Mouse (Mus musculus): ENCODE measurements around the gene Fam126a. TPM values are rescaled to one million over a fixed set of nuclear protein-coding genes. Genes with fewer than 3 reads are reported as not detected.
A peak's percentile ranks its signal among the peaks of the same experiment; 100 is the strongest.

Fam126a gene
- total RNA-seq, 1 experiment from 2014 or later, result 98.2 TPM

DNA sequence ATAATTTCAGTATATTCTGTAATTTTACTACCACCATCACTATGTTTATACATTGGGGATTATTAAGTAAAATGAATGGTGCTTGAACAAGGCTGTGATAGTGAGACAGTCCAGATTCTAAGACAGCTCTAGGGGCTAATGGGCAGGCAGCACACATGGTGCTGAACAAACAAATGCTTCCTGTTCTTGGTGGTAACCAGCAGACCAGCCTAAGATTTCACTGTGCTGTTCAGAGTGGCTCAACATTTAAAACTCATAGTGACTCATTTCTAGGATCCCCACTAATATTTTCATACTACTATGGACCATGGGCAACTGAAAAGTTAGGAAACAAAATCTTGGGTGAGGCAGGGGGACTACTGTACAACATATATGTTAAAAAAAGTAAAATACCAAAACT is 10.1 kb upstream of the Fam126a start:
- DNase-seq, result no peak

DNA sequence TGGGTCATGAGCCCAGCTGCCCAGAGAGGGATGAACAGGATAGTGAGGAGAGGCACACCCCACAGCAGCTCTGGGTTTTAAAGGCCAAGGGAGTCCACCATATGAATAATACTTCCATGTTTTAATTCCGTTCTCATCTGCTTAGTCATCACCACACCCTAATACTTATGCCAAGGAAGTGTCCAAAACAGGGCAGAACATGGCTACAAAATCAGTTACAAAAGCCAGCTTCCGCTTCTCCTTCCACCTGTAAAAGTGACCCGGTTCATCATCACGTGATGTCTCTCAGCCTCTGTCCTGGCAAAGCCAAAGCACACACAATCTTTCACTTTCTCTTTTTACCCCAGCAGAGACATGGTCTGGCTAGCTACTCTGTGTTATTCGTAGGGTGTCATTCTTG is 8.9 kb upstream of the Fam126a start:
- DNase-seq, result no peak

DNA sequence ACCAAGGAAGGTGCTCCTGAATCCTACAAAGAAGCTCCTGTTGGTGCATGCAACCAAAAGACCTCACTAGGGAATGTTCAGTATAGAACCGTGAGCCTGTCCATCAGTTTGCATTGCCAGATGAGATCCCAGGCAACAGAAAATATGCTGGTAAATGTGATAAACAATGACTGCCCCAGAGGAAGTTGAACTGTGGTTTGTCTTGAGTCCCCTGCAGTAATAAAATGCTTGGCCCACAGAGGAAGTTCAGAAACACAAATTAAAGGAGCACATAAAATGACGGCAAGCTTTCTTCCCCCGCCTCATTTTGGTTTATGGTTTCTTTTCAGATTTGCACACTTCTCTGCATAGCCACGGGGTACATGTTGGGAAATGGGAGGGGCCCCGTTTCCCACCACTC is 8.3 kb upstream of the Fam126a start:
- DNase-seq, result no peak

DNA sequence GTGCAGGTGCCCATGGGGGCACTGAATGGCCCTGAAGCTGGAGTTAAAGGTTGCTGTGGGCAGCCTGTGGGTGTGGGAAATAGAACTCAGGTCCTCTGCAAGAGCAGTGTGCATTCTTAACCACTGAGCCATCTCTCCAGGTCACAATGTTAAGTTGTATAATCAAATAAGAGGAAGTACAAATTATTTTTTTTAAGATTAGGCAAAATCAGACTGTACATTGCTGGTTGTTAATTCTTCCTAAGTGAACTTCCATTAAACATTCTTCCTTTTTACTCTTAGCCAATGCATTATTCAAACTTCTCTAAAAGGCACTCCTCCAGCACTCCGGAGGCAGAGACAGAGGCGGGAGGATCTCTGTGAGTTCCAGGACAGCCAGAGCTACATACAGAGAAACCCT is 7.7 kb upstream of the Fam126a start:
- no peak for DNase-seq

DNA sequence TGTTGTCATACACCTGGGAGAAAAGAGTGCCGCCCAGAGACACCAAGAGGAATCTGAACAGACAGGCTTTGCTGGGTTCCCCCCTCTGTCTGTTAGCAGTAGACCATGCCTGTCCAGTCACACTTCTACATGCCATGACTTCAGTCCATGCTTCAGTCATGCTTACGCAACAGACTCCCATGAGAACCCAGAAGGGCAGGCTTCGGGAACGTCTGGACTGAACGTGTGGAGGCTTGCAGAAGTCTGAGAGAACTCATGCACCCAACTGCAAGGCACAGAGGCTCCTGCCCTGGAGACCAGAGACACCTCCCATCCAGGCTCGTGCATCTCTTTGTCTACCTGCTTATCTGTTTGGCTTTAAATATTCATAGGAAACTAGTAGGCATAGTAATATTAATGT is 6.2 kb upstream of the Fam126a start:
- DNase-seq, result no peak

DNA sequence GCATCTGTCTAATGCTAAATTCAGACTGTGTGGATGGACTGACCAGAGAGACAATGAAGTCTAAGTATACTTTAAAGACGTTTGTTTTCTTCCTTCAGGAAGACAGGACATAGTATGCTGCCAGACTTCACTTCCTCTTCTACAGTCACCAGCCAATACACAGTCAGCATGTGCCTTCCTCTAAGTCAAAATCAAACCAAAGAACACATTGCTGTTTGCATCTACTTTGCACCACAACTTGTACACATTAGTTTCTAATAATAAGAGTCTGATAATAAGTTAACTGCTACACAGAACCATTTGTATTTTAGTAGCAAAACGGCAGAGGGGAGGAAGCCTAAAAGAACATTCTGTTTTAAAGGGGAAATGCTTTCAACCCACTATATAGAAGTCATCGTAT is 4.5 kb upstream of the Fam126a start:
- no peak for DNase-seq

DNA sequence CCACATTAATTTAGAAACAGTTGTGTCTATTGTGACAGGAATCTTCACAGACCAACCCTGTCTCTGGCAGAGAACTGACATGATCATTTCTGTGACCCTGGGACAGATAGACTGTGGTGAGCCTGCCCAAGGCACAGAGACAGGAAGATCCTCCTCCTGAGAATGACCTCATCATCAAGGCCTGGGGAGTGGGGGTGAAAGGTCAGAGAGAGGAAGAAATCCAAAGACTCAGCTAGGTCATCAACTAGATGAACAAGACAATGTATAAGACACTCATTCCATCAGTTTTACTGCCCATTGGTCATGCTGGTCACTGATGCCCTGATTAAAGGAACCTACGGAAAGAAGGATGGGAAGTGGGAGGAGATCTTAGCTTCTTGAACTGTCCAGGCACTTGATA is 3.6 kb upstream of the Fam126a start:
- no peak for DNase-seq

DNA sequence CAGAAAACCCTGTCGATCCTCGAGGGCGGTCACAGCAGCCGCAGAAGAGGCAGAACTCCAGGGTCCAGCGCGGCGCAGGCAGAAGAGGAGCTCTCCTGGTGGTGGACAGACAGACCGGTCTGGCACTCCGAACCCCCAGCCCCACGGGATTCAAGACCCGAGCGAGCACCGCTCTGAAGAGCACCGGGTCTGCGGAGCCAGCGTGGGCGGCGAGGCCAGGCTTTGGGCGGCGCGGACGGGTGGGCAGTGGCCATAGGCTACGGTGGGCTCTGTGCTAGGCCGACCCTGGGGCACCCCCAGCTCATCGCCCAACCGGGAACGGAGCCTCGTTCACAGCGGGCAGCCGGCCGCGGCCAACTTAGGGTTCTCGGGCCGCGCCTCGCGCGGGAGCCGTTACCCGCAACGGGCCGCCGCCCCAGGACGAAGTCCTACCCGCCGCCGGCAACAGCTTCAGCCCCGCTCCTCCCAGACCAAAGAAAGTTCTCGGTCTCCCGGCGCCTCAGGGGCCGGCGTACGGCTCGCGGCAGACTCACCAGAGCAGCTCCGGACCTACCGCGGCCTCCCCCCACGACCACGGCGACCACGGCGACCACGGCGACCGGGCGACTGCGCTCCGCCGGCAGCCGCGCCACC is 428 bp downstream of the Fam126a start:
- DNase-seq, result peak; percentile 28

DNA sequence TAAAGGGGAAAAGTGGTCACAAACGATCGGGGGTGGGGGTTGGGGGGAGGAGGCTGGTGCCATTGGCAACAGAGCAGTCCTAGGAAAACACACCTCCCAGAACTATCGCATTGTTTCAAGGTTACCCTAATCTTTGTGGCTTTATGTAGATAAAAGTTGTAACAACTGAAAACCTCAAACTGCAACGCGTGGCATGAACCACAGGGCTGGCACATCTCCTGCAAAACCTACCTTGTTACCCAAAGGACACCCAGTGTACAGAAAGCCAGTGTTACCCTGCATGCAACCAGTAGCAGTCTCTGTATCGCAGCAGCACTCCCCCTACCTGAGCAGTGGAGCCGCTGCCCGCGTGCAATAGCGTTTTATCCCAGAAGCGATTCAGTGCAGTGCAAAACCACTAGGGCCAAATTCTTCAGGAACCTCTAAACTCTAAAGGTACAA is 1.1 kb downstream of the Fam126a start:
- peak; percentile 33 for DNase-seq

DNA sequence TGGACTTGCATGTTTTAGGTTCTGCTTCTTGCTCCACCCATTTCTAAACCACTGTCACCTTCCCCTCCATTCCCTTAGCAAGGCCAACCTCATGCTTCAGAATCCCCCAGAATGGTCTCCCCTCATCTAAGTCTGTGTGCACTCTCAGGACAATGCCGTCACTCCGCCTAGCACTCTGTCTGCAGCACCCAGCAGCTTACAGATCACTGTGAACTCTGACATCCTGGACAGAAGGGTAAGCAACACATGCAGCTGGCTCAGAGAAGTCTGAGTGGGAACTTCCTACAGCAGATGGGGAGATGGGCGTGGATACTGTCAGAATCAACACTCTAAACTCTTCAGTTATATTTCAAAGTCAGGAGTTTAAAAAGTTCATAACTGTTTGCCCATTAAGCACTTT is 5.5 kb downstream of the Fam126a start:
- no peak for DNase-seq

DNA sequence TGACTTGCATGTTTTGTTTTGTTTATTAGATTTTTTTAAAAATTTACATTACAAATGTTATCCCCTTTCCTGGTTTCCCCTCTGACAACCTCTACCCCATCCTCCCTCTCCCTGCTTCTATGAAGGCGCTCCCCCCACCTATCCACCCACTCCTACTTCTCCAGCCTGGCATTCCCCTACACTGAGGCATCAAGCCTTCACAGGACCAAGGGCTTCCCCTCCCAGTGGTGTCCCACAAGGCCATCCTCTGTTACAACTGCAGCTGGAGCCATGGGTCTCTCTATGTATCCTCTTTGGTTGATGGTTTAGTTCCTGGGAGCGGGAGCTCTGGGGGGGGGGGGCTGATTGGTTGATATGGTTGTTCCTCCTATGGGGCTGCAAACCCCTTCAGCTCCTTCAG is 7.3 kb downstream of the Fam126a start:
- no peak for DNase-seq

DNA sequence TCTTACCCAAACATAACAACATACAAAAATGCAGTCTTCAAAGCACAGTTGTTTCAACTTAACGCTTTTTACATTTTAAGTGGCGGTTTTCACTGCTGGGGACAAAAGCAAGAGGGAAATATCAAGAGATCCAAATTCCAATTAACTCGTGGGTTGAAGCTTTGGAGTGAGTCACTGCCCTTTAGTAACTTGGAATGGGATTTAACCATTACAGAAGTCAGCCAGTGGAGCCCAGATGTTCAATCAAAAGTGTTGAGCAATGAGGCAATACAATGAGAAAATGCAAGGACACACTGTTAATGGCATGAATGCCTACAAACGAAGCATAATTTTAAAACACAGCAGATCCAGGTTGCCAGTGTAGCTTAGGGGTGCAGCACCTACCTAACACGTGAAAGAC is 8.8 kb downstream of the Fam126a start:
- no peak for DNase-seq

DNA sequence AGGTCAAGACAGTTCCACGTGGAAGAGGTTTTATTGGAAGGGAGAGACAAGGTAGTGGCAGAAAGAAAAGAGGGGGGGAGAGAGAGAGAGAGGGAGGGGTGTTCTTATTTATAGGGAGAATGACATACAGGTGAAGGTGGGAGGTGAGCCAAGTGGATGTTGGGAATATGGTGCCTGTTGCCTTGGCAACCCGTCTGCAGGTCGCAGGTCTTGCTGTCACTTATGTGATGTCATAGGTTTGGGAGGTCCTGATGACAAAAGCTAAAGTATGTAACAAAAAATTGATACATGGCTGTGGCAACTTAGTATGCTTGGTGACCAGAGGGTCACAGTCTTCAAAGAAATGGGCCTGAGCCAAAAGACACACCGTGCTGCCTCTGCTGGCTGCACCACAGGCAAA is 10.1 kb downstream of the Fam126a start:
- DNase-seq, result no peak

DNA sequence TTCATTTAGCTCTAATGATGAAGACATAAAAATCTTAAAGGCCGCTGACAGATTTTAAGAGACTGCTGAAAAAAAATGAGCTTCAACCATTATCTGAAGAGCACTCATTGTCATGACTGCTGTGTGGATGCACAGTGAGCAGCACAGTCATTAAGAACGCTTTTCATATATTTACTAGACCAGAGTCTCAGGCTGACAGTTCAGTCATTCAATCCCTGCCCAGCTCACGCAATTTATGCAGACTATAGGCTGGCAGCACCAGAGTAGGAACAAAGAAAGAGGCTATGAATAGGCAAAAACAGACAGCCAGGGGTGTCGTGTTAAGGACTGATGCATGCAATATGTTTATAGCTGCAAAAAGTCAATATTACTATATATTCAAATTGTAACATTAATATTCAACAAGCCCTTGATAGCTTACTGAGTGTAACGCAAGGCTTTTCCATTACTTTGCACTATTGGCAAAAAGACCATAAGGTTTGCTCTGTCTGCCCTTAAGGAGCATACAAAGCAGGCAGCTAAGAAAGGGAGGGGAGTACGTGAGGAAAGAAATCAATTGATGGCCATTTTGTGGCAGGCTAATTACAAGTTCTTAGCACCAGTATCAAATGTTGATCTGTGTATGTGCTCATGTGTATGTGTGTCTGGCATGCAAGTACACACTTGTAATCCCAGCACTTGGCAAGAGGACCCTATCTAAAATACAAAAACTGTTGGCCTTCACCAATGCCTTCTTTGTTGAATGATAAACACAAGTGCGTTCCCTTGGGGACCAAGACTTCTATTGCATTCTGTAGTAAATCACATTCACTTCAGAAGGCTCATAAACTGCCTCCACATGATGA is 10.9 kb downstream of the Fam126a start:
- no peak for DNase-seq

DNA sequence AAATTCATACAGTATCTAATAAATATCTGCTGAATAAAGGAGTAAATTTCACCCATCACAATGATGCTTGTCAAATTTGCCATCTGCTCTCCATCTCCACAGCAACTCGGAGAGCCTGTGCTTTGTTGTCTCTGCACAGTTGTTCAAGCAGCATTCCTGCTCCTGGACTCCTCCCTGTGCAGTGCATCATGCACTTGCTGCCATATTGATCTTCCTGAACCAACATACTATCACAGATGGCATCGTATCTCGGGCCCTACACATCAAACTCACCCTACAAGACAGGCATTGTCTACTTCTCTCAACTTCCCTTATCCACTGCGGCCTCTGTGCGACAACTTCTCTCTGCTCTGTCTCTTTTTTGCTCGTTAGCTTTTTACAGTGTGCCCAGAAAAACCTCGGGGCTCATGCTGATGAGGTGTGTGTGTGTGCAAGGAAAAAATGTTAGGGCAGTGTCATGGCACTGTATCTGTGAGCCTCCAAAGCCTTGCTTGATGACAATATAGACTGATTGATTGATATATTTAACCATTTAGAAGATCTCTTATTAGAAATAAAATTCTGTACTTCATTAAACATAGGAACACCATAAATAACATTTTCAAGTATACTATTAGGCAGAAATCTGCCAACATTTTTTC is 11.7 kb downstream of the Fam126a start:
- DNase-seq, result no peak

DNA sequence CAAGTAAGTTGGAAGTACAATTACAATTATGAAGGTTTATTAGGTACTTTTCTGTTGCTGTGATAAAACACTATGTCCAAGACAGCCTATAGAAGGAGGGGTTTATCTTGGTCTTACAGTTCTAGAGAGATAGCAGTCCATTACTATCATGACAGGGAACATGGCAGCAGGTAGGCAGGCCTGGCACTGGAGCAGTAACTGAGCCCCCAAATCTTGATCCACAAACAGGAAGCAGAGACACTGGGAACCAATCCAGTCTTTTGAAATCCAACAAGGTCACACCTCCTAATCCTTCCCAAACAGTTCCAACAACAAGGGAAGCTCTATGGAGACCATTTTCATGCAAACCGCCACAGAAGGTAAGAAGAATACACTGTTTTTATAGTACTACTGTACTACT is 13.6 kb downstream of the Fam126a start:
- DNase-seq, result no peak

DNA sequence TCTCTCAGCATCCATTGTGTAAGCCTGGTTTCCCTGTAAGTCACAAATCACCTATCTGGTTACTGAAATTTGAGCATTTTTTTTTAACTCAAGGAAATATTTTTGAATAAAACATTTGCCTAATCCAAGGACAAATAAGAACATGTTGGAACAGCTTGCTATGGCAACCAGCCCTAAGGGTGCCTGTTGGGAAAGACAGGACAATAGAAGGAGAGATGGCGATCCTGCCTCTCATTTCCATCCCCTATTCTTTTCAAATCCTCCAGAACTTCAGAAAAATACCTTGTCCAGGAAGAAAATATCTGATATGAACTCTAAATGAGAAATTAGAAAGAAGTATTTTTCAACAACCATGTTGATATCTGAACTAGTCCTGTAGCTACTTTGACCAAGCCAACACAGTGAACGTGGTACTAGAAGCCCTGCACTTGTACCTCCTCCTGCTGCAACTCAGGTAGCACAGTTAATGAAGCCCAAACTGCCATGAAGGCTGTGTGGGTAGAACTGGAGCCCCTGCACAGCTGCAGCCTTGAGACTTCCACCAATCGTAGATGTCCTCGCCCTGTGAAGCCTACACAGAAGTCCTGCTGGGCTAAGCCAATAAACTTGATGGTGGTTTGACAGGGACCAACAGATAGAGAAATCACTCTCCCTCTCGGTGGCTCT is 17.0 kb downstream of the Fam126a start:
- DNase-seq, result no peak

DNA sequence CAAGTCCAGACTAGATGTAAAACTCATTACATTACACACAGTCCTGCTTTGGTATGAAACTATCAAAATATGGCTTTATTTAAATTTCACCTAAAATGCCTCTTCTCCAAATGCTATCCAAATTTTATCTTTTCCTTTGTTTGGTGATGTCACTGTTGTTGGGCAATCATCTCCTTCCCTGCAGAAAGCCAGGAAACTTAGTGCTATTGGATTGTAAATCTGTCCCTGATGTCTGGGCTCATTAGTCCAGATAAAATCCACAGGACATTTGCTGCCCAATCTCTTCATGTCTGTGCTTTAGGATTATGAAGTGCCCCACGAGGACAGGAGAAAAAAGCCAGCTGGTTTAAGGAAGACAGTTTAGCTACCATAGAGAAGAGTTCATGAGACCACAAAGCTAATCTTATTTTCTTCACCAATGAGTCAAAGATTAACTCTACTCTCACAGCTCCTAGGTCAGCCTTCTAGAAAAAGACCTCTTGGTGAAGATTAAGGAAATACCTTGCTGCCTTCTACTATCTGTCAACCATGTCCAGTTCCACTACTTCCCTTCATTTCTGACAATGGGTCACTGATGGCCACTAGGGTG is 31.3 kb downstream of the Fam126a start:
- DNase-seq, result no peak

DNA sequence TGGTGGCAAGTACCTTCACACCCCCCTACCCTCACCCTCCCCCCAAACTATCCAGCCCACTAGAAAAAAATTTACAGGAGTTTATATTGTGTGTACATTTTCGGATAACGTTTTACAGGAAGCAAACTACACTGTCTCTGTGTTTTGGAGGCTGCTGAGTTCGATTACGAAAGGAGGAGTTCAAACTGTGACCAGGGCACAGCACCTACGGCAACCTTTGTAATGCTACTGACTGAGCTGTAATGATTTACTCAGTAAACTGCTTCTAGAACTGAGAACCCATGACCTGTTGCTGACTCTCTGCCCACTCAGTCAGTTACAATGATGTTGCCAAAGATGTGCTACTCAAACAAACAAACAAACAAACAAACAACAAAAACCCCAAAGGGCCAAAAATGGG is 34.5 kb downstream of the Fam126a start:
- no peak for DNase-seq

DNA sequence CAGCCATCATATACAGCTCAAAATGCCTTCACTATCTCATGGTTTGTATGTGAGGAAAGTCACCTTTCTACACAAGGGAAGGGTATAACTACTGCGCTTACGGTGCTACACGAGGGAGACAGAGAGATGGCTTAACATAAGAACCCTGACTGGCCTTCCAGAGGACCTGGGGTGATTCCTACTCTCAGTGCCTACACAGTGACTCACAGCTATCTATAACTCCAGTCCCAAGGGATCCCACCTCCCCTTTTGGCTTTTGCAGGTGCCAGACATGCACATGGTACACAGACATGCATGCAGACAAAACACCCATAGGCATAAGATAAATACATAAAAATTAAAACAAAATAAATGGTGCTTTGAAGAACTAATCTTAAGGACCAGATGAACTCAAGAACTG is 35.6 kb downstream of the Fam126a start:
- DNase-seq, result no peak

DNA sequence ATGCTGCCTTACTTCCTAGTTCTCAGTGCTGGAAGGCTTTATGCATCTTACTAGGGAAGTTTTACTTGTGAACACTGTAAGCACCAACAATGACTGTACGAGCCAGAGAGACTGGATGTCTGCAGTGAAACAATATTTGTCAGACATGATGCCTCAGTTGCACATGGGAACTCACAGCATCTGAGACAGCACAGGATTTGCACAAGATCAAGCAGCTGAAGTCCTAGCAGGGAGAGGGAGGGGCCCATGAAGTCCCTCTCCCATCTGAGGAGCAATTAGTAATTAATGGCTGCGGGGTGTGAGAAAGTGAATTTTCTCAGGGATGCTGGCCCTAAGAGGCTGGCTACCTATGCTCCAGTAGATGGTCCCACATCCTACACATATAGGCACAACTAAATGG is 36.3 kb downstream of the Fam126a start:
- no peak for DNase-seq

DNA sequence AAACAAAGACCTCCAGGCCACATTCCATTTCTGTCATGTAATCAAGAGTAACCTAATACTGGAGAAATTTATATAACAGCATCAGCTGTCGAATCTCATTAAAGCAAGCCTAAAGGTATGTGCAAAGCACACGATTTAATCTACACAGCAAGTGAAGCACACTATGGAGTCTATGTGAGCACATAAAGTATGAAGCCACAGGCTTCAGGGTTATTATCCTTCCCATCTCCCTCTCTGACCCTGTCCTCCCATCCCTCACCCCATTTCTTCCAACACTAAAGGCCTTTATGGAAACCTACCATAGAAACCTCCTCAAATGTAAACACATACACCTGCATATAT is 37.0 kb downstream of the Fam126a start:
- DNase-seq, result no peak

Measured in adrenal gland, postnatal 25 days (tissue).